Mouse (Mus musculus) thymus, adult 2 months (tissue): Measurements from ENCODE around the gene Osbpl11. TPM values are rescaled to one million over a fixed set of nuclear protein-coding genes. Genes with fewer than 3 reads are reported as not detected.
A peak's percentile ranks its signal among the peaks of the same experiment; 100 is the strongest.
"Not testable (repeated sequence)": the region's sequence is repeated elsewhere in the genome, so short reads cannot be mapped to it uniquely, and the experiment has no call there.

Experiments used
- DNase-seq: peaks from one replicate; pipeline ENCODE4 v3.0.0; 2021
- H3K27ac ChIP-seq: fragments of 200-500 bp; 2 replicates; pipeline ENCODE4 v1.5.1; 2012; ENCODE audit warnings: low read length, control low read depth; ENCODE audit not compliant: control insufficient read depth, insufficient read depth
- H3K27me3 ChIP-seq: fragments of 200-500 bp; 2 replicates; pipeline ENCODE4 v1.6.1; 2012; ENCODE audit warnings: mild to moderate bottlenecking, low read length, moderate library complexity, mixed read lengths; ENCODE audit not compliant: control insufficient read depth, insufficient read depth
- H3K36me3 ChIP-seq: fragments of 200-500 bp; 2 replicates; pipeline ENCODE4 v1.6.1; 2012; ENCODE audit warnings: mild to moderate bottlenecking, low read length, moderate library complexity; ENCODE audit not compliant: control insufficient read depth, insufficient read depth
- H3K4me1 ChIP-seq: fragments of 200-500 bp; replicated peaks from 2 replicates; pipeline ENCODE4 v1.6.1; 2012; ENCODE audit warnings: low read length; ENCODE audit not compliant: control insufficient read depth, insufficient read depth
- H3K4me3 ChIP-seq: fragments of 200-500 bp; 2 replicates; pipeline ENCODE4 v1.5.1; 2012; ENCODE audit warnings: mild to moderate bottlenecking, low read length, control low read depth, moderate library complexity; ENCODE audit not compliant: control insufficient read depth, insufficient read depth
- CTCF ChIP-seq: fragments of 200-500 bp; IDR thresholded peaks from 2 replicates; pipeline ENCODE4 v1.5.1; 2012; ENCODE audit warnings: mild to moderate bottlenecking, control low read depth, low read length, moderate library complexity, borderline replicate concordance; ENCODE audit not compliant: control insufficient read depth, poor library complexity, insufficient read depth; ENCODE audit errors: extremely low read depth
- POLR2A ChIP-seq: fragments of 200-500 bp; IDR thresholded peaks from 2 replicates; pipeline ENCODE4 v1.6.1; 2012; ENCODE audit warnings: mild to moderate bottlenecking, low read length, control low read depth, moderate library complexity; ENCODE audit not compliant: control insufficient read depth, poor library complexity, insufficient read depth; ENCODE audit errors: extremely low read depth
- WGBS: fragments of 180-500 bp; shearing (Covaris S2); methylation state at CpG from one replicate; pipeline ENCODE4 v1.1.7; 2018; 5-methylcytosine and 5-hydroxymethylcytosine counted together
- polyA plus RNA-seq: library from polyadenylated mRNA; depleted of rRNA; stranded (reverse); fragments of >200 nt; gene quantifications from 2 replicates; pipeline ENCODE4 v1.2.3, GENCODE M21; 2012

The Osbpl11 gene
- polyA plus RNA-seq, 1 experiment: 26.5 TPM

GRCm38 (mm10) chr16:33151558-33151957, 33.3 kb upstream of the Osbpl11 start:
- no peak overlapping the region for H3K27ac ChIP-seq
- H3K36me3 ChIP-seq: no peaks in the 10 kb centered on the region
- H3K4me3 ChIP-seq: no peak overlapping the region
- H3K4me1 ChIP-seq: no peaks in the 10 kb centered on the region
- no peaks in the 10 kb centered on the region for H3K27me3 ChIP-seq
- TF ChIP-seq CTCF: no peak
- no peak for DNase-seq
- 76% methylated on average over 8 of the region's 8 CpGs for WGBS

GRCm38 (mm10) chr16:33154992-33155391, 29.9 kb upstream of the Osbpl11 start:
- H3K27me3 ChIP-seq: no peaks in the 10 kb centered on the region
- TF ChIP-seq POLR2A: no peak
- TF ChIP-seq CTCF: no peak
- H3K4me3 ChIP-seq: no peak overlapping the region
- H3K4me1 ChIP-seq: no peaks in the 10 kb centered on the region
- H3K36me3 ChIP-seq: no peaks in the 10 kb centered on the region
- WGBS: 46% methylated on average over 4 of the region's 4 CpGs
- H3K27ac ChIP-seq: no peak overlapping the region
- DNase-seq: peak; percentile 56

- no peaks in the 10 kb centered on the region for H3K36me3 ChIP-seq
- H3K4me1 ChIP-seq: no peaks in the 10 kb centered on the region
- no peak overlapping the region for H3K27ac ChIP-seq
- TF ChIP-seq POLR2A: no peak
- TF ChIP-seq CTCF: no peak
- H3K27me3 ChIP-seq: no peaks in the 10 kb centered on the region
- 94% methylated on average over 11 of the region's 11 CpGs for WGBS
- no peak overlapping the region for H3K4me3 ChIP-seq
- no peak for DNase-seq
Measured at GRCm38 (mm10) chr16:33158006-33158405, 26.9 kb upstream of the Osbpl11 start.

- Histone ChIP-seq H3K4me3 (no peak overlapping the region), H3K27me3 (no peaks in the 10 kb centered on the region), H3K4me1 (no peaks in the 10 kb centered on the region), H3K27ac (no peak overlapping the region), H3K36me3 (no peaks in the 10 kb centered on the region)
- no peak for DNase-seq
- WGBS: 75% methylated on average over 14 of the region's 14 CpGs
- TF ChIP-seq POLR2A: no peak
- no peak for TF ChIP-seq CTCF
Measured at GRCm38 (mm10) chr16:33158590-33159071, 26.2 kb upstream of the Osbpl11 start.

- 95% methylated on average over 2 of the region's 2 CpGs for WGBS
Measured at GRCm38 (mm10) chr16:33159363-33159762, 25.5 kb upstream of the Osbpl11 start.

GRCm38 (mm10) chr16:33163330-33164090, 21.4 kb upstream of the Osbpl11 start:
- no peak overlapping the region for H3K27ac ChIP-seq

More at GRCm38 (mm10) chr16:33159363-33159762, 25.5 kb upstream of the Osbpl11 start:
- no peak for DNase-seq
- no peaks in the 10 kb centered on the region for H3K36me3 ChIP-seq
- H3K27me3 ChIP-seq: no peaks in the 10 kb centered on the region
- H3K4me3 ChIP-seq: no peak overlapping the region
- H3K27ac ChIP-seq: no peak overlapping the region
- TF ChIP-seq CTCF: no peak
- no peak for TF ChIP-seq POLR2A
- no peaks in the 10 kb centered on the region for H3K4me1 ChIP-seq

GRCm38 (mm10) chr16:33166284-33166683, 18.6 kb upstream of the Osbpl11 start:
- not testable (repeated sequence) for H3K4me3 ChIP-seq, H3K27me3 ChIP-seq, H3K27ac ChIP-seq, H3K4me1 ChIP-seq, H3K36me3 ChIP-seq
- DNase-seq: peak; percentile 62
- 74% methylated on average over 6 of the region's 6 CpGs for WGBS

More at GRCm38 (mm10) chr16:33163330-33164090, 21.4 kb upstream of the Osbpl11 start:
- no peak for DNase-seq
- Histone ChIP-seq H3K4me1 (no peaks in the 10 kb centered on the region), H3K36me3 (no peaks in the 10 kb centered on the region), H3K27me3 (no peaks in the 10 kb centered on the region), H3K4me3 (no peak overlapping the region)
- 93% methylated on average over 13 of the region's 13 CpGs for WGBS
- TF ChIP-seq CTCF (no peak), POLR2A (no peak)
